Mouse (Mus musculus): ENCODE measurements around the gene Zfp110.

DNA sequence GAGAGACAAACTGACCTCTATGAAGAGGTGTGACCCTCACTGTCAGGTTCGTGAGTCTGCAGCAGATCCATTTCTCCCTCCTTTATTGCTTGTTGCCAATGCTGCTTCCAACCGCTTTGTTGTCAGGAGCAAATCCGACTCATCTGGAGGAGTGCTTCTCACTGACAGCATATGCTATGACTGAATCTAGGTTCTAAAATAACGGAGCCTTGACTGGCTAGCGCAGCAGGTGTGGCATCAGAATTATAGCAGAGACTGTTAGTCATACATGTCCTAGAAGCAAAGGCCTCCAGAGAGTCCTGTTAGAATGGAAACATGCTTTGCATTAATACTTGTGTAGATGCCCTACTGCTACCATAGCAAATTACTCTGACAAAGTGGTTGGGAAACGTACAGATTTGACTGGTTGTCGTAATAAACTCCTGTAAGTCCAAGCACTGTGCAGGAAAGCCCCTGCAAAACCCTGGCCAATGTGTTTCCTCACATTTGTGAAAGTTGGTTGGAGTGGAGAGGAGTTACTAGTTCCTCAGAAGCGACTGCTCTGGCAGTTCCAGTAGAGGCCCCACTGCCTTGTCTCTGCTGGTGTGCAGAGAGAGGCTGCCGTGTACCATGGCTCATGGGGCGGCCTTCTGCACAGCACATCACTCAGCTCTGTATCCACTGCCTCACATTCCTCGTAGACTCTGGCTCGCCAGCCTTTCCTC lies 52.2 kb downstream of the Zfp110 start:
- TF ChIP-seq CTCF (IDR thresholded peaks at IDR 0.05; ENCODE audit: low read depth): no peak
- no peak for TF ChIP-seq EP300 (IDR thresholded peaks at IDR 0.05; ENCODE audit: low read depth)

All from liver, embryonic 14.5 days (tissue).